Mouse (Mus musculus): ENCODE measurements around the gene Sema3b. TPM values are rescaled to one million over a fixed set of nuclear protein-coding genes. Genes with fewer than 3 reads are reported as not detected.

Gene Sema3b
- polyA plus RNA-seq, 1 experiment from 2014 or later: 0.52 TPM

DNA sequence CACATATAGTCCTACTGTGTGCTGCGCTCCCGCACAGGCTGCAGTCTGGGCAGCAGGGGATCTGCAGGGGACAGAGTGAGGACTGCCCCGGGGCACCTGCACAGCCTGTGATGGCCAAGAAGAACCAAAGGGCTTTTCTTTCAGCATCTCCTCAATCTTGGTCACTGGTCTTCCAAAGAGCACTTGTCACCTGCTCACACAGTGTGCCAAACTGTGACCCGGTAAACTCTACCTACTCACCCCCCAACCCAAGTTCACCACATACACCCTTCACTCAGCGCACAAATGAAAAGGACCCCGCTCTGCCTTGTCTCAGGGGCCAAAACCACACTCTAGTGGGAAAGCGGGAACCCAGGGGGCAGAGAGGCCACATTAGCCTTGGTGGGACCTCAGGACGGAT is 22.8 kb upstream of the Sema3b start:
- H3K27ac ChIP-seq: peak overlapping the region; percentile 91
- no peaks in the 10 kb centered on the region for H3K27me3 ChIP-seq (replicated peaks)
- no peak overlapping the region for H3K9ac ChIP-seq
- no peak for ATAC-seq
- no peak overlapping the region for H3K4me3 ChIP-seq
- peaks cover 36% of the 10 kb centered on the region for H3K36me3 ChIP-seq
- H3K4me2 ChIP-seq: peak overlapping the region; percentile 97
- peaks cover 92% of the 10 kb centered on the region for H3K4me1 ChIP-seq
- no peaks in the 10 kb centered on the region for H3K9me3 ChIP-seq (replicated peaks)
- WGBS (ENCODE audit: insufficient replicate concordance): 92% methylated on average over 8 of the region's 8 CpGs

- Histone ChIP-seq H3K4me1 (peaks cover 93% of the 10 kb centered on the region), H3K4me3 (no peak overlapping the region), H3K36me3 (peaks cover 39% of the 10 kb centered on the region), H3K27me3 (replicated peaks) (no peaks in the 10 kb centered on the region), H3K9ac (no peak overlapping the region), H3K4me2 (peak overlapping the region; percentile 97), H3K9me3 (replicated peaks) (no peaks in the 10 kb centered on the region), H3K27ac (peak overlapping the region; percentile 91)
- 83% methylated on average over 9 of the region's 9 CpGs for WGBS (ENCODE audit: insufficient replicate concordance)
- ATAC-seq: no peak
Observed at GRCm38 (mm10) chr9:107631311-107631826, 22.3 kb upstream of the Sema3b start.

GRCm38 (mm10) chr9:107630576-107630975 is 21.5 kb upstream of the Sema3b start:
- Histone ChIP-seq H3K27ac (peak overlapping the region; percentile 91), H3K36me3 (peaks cover 46% of the 10 kb centered on the region), H3K9me3 (replicated peaks) (no peaks in the 10 kb centered on the region), H3K9ac (peak overlapping the region; percentile 36; the same call in 1 of the 2 replicates), H3K4me3 (no peak overlapping the region), H3K27me3 (replicated peaks) (no peaks in the 10 kb centered on the region), H3K4me2 (peak overlapping the region; percentile 47), H3K4me1 (peaks cover 93% of the 10 kb centered on the region)
- 64% methylated on average over 4 of the region's 4 CpGs for WGBS (ENCODE audit: insufficient replicate concordance)
- ATAC-seq: no peak

DNA sequence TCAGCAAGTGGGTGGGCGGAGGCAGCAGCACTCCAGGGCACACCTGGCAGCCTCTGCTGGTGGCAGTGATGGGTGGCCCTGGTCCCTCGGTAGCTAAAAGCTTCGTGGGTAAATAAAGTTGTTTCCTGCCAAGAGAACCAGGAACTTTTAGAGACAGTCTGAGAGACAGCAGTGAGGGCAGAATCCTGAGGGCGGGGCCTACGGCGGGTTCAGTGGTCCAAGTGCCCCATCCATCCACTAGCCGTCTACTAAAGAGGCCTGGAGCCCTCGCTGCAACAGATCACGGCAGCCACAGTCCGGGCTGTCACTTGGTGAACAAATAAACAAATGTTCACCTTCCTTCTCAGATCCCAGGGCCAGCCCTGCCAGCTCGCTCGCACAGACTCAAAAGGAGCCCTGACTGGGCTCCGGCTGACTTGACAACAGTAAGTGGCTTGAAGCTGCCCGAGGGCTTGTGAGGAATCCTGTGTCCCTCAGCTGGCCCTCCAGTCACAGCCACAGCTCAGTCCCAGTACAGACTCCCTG is 20.9 kb upstream of the Sema3b start:
- peak overlapping the region; percentile 47 for H3K4me2 ChIP-seq
- H3K4me1 ChIP-seq: peaks cover 98% of the 10 kb centered on the region
- no peaks in the 10 kb centered on the region for H3K9me3 ChIP-seq (replicated peaks)
- H3K27ac ChIP-seq: peak overlapping the region; percentile 91
- peak overlapping the region; percentile 36 for H3K9ac ChIP-seq
- H3K4me3 ChIP-seq: no peak overlapping the region
- peaks cover 53% of the 10 kb centered on the region for H3K36me3 ChIP-seq
- WGBS (ENCODE audit: insufficient replicate concordance): 43% methylated on average over 14 of the region's 14 CpGs
- ATAC-seq: no peak
- H3K27me3 ChIP-seq (replicated peaks): no peaks in the 10 kb centered on the region

DNA sequence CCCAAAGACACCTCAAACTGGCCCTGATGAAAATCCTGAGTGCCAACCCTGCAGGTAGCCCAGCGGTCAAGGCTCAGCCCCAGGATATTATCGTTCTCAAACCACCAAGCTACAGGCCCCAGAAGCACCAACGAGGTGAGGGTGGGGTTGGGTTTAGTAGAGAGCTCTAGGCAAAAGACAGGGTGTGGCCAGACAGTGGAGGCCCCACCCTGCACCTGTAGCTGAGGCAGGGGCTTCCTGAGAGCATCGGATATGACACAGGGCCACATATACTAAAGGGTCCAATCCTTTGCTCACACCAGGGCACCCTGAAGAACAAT is 20.3 kb upstream of the Sema3b start:
- Histone ChIP-seq H3K9ac (peak overlapping the region; percentile 18; the same call in 1 of the 2 replicates), H3K27ac (peak overlapping the region; percentile 91), H3K4me3 (peak overlapping the region; percentile 8; the same call in 1 of the 2 replicates), H3K9me3 (replicated peaks) (no peaks in the 10 kb centered on the region), H3K4me1 (peaks cover 100% of the 10 kb centered on the region), H3K36me3 (peaks cover 58% of the 10 kb centered on the region), H3K27me3 (replicated peaks) (no peaks in the 10 kb centered on the region), H3K4me2 (peak overlapping the region; percentile 47)
- 12% methylated on average over 4 of the region's 4 CpGs for WGBS (ENCODE audit: insufficient replicate concordance)
- peak; percentile 23; the same call in 1 of the 2 replicates for ATAC-seq

GRCm38 (mm10) chr9:107628721-107629410 is 19.8 kb upstream of the Sema3b start:
- H3K9me3 ChIP-seq (replicated peaks): no peaks in the 10 kb centered on the region
- no peaks in the 10 kb centered on the region for H3K27me3 ChIP-seq (replicated peaks)
- H3K9ac ChIP-seq: peak overlapping the region; percentile 18
- ATAC-seq: no peak
- peaks cover 62% of the 10 kb centered on the region for H3K36me3 ChIP-seq
- peaks cover 99% of the 10 kb centered on the region for H3K4me1 ChIP-seq
- WGBS (ENCODE audit: insufficient replicate concordance): 49% methylated on average over 15 of the region's 15 CpGs
- H3K4me3 ChIP-seq: peak overlapping the region; percentile 8; the same call in 1 of the 2 replicates
- peak overlapping the region; percentile 91 for H3K27ac ChIP-seq
- H3K4me2 ChIP-seq: peak overlapping the region; percentile 47

GRCm38 (mm10) chr9:107627387-107628255 is 18.6 kb upstream of the Sema3b start:
- Histone ChIP-seq H3K4me3 (no peak overlapping the region), H3K27ac (peak overlapping the region; percentile 91), H3K9ac (peak overlapping the region; percentile 45), H3K27me3 (replicated peaks) (no peaks in the 10 kb centered on the region), H3K36me3 (peaks cover 75% of the 10 kb centered on the region), H3K4me2 (peak overlapping the region; percentile 47), H3K4me1 (peaks cover 89% of the 10 kb centered on the region), H3K9me3 (replicated peaks) (no peaks in the 10 kb centered on the region)
- ATAC-seq: no peak
- 40% methylated on average over 20 of the region's 20 CpGs for WGBS (ENCODE audit: insufficient replicate concordance)

DNA sequence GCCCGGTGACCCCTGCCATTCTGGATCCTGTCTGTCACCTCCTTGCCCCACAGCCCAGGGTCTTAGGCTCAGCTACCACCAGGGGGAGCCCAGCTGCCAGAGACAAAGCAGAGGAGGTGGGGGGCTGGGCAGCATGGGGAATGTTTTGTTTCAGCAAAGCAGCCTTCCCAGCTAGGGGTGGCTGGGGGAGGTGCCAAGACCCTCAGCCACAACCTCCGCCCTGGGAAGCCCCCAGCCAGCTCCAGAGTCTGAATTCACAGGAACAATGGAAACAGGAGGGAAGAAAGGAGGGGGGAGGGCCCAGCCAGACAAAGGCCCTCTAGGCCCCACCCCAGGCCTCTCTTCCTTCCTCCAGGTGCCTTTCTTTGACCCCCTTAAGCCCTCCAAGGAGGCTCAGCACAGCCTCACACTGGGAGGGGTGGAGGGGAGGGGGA is 17.8 kb upstream of the Sema3b start:
- peaks cover 78% of the 10 kb centered on the region for H3K36me3 ChIP-seq
- H3K27me3 ChIP-seq (replicated peaks): no peaks in the 10 kb centered on the region
- no peaks in the 10 kb centered on the region for H3K9me3 ChIP-seq (replicated peaks)
- H3K4me3 ChIP-seq: no peak overlapping the region
- H3K4me1 ChIP-seq: peaks cover 81% of the 10 kb centered on the region
- 4% methylated on average over 2 of the region's 2 CpGs for WGBS (ENCODE audit: insufficient replicate concordance)
- ATAC-seq: peak; percentile 44; the same call in 1 of the 2 replicates
- peak overlapping the region; percentile 47 for H3K4me2 ChIP-seq
- H3K27ac ChIP-seq: peak overlapping the region; percentile 91
- peak overlapping the region; percentile 45 for H3K9ac ChIP-seq

DNA sequence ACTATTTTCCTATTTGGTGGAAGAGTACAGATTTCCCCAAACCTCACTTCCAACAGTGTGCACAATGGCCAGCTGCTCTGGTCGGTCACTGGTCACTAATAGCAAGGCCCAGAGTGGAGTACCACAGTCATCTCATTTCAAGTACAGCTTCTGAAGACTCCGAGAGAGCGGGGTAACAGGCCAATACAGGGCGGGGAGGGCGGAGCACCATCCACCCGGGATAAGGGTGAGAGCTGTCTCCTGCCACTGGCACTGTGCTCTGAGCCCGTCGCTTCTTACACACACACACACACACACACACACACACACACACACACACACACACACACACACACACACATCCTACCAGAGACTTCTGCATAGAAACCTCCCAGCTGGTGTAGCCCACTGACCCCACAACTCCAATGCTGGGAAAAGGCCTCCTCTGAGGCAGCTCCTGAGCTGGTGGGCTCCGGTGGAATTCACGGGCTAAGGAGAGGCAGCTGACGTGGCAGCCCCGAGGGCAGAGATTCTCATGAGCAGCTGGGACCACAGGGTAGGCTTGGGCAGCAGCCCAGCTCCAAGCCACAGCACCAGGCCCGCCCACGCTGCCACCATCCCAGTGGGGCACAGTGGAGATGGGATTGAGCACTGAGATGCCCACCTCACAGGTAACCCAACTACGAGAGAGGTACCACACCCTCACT is 17.3 kb upstream of the Sema3b start:
- ATAC-seq: peak; percentile 33; the same call in 1 of the 2 replicates

DNA sequence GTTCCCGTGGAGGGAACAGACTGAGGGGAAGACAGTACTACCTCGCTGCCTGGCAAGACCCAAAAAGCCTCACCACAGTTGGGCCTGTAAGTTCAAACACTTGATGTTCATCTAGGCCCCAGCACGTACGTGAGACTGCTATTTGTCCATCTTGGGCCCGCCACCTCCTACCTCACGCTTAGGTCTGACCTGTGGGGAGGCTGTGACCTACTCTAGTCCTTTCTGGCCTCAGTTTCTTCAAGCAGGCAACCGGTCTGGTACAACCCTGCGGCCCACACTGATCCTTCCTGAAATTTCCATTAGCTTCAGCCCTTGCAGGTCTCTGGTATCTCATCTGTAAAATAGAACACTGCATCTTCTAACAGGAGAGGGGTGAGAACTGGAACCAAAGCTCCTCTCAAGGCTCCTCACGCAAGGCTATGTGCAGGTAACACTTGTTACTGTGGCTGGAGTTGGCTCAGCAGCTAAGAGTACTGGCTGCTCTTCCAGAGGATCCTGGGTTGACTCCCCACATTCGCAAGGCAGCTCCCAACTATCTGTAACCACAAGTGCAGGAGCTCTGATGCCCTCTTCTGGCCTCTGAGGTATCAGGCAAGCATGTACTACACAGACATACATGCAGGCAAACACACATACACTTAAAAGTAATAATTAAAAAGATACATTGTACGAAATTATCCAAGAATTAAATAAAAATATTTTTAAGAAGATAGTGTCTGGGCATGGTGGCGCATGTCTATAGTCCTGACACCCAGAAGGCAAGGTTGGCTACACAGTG is 16.5 kb upstream of the Sema3b start:
- Histone ChIP-seq H3K4me2 (peak overlapping the region; percentile 47; the same call in 1 of the 2 replicates), H3K9me3 (replicated peaks) (no peaks in the 10 kb centered on the region), H3K4me3 (no peak overlapping the region), H3K36me3 (peaks cover 67% of the 10 kb centered on the region), H3K27ac (peak overlapping the region; percentile 34; the same call in 1 of the 2 replicates), H3K4me1 (peaks cover 70% of the 10 kb centered on the region), H3K27me3 (replicated peaks) (no peaks in the 10 kb centered on the region), H3K9ac (no peak overlapping the region)
- no peak for ATAC-seq
- WGBS (ENCODE audit: insufficient replicate concordance): 82% methylated on average over 12 of the region's 12 CpGs

More for the DNA sequence above, 17.3 kb upstream of the Sema3b start:
- peak overlapping the region; percentile 47 for H3K4me2 ChIP-seq
- peak overlapping the region; percentile 45 for H3K9ac ChIP-seq
- no peaks in the 10 kb centered on the region for H3K27me3 ChIP-seq (replicated peaks)
- peaks cover 73% of the 10 kb centered on the region for H3K36me3 ChIP-seq
- H3K4me1 ChIP-seq: peaks cover 75% of the 10 kb centered on the region
- H3K9me3 ChIP-seq (replicated peaks): no peaks in the 10 kb centered on the region
- WGBS (ENCODE audit: insufficient replicate concordance): 42% methylated on average over 15 of the region's 15 CpGs
- peak overlapping the region; percentile 91 for H3K27ac ChIP-seq
- no peak overlapping the region for H3K4me3 ChIP-seq

Data from liver, embryonic 12.5 days (tissue).